Mouse (Mus musculus) WW6 (cell line): ENCODE results near the gene Uchl4.
A peak's percentile ranks its signal among the peaks of the same experiment; 100 is the strongest.
"Not testable (repeated sequence)": the region's sequence is repeated elsewhere in the genome, so short reads cannot be mapped to it uniquely, and the experiment has no call there.

Experiments used
- DNase-seq: peaks from one replicate; pipeline ENCODE4 v3.0.0-alpha.2; 2013; ENCODE audit warnings: low read depth, low spot score

Gene Uchl4

DNA sequence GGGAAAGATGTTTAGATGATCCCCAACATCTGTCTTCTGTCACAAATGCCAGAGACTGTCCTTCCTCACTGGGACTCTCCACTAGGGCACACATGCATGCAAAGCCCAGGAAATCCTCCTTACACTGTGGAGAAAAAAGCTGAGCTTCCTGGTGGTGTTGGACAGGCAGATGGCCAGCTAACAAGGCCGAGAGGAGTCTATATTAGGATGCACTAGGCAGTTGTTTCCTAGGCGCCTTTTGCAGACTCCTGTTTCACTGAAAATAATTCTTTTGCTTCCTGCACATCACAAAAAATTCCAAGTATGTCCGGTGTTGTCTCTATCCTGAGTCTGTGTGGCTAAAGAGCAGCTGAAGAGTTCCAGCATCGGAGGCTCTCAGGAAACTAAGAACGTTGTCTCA, 3.8 kb upstream of the Uchl4 start:
- no peak for DNase-seq

DNA sequence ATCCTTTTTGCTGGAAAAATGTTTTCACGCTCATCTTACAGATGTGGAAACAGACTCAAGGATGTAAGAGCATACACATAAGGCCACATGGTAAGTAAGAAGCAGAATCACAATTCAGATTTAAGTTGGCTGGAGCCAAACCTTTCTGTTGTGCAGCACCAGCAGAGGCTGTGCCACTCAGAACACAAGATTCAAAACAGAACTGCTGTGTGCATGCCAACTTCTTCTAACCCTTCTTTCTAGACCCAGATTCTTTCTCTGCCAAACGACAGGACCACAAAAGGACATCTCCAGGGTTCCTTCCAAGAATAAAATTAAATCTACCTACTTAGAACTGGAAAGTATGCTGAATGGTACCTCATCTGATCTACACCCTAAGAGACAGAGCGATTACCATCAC, 3.3 kb upstream of the Uchl4 start:
- DNase-seq, result no peak

DNA sequence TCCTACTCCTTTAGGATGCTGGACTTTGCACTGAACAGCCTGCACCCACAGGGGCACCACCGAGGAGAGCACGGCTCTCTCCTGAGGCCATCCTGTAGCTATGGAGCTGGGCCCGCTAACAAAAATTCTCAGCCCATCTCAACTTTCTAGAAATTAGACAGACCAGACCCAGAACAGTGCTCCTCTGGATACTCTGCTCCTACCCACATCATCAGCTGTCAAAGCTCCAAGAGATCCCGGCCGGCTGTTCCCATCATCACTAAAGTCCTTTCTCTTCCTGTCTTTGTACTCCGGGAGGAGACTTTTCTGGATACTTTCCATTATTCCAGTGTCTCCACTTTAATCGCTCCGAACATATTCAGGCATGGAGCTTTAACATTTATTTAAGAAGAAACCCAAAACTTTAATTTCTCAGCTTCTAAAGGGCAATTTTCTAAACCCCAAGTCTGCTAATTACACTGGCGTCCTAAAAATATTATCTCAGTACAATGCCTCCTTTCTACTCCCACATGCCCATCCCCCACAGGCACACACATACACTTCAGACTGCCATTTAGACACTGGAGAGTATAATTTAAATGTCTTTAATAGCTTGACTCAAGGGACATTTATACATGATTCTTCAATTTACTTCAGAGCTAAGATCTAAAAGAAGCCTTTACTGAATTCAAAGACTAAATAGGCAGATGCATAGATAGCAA, 2.6 kb upstream of the Uchl4 start:
- DNase-seq, result no peak

DNA sequence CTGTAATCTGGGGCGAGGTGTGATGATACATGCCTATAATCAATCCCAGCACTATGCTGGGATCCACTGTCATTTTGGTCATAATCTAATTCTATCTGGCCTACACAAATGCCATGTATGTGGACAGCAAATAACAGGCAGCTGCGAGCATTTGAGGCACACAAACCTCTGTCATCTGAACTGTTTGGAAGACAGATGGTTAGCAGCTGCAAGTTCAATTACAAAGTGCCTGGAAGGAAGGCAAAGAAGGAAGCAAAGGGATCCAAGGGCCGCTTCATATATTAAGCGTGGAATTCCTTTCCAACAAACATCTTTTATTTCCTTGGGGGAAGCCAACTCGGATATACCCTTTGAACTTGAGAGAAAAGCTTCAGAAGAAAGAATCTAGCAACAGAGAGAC, 1.3 kb upstream of the Uchl4 start:
- DNase-seq, result no peak

DNA sequence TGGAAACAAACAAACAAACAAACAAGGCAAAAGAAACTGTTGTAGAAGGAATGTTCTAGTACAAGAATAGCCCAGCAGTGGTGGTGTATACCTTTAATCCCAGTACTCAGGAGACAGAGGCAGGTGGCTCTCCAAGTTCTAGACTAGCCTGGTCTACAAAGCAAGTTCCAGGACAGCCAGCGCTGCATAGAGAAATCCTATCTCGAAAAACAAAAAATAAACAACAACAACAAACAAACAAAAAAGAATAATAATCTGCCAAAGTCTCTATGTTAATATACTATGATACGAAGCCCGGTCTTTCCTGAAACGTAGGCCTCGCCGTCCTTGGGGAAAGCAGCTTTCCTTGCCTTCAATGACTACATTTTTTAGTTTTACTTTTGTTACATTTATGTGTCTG, 1.1 kb downstream of the Uchl4 start:
- no peak for DNase-seq

DNA sequence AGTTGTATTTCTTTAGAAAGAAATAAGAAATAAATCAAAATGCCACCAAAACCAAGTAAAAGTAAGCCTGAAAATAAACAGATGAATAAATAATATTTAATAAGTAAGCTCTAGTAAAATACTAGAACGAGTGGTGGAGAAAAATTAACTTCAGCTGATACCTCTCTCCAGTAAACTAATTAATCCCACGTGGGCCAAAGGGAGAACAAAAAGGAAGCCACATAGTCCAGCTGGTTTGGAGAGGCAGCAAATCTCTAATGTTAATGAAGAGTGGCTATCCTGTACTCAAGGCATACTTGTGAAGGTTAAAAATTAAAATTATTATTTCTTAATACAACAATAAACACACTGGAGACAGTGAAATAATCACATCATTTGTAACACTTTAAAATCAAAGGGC, 5.1 kb downstream of the Uchl4 start:
- no peak for DNase-seq

DNA sequence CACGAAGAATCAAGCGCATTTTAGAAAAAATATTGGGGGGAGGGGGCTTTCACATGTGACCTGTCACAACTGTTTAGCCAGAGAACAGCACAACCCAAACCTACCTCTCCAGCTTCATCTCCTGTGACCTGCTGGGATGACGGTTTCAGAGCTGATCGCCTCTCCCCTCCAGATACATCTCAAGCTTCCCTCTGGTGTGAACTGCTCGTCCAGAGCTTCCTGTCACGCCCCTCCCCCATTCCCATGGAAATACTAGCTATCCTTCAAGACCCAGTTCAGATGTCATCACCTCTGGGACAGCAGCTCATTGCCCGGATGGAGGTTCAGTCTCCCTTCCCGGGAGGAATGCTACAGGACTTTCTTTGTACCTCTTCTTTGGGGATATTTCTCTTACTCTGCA, 5.7 kb downstream of the Uchl4 start:
- DNase-seq, result no peak

DNA sequence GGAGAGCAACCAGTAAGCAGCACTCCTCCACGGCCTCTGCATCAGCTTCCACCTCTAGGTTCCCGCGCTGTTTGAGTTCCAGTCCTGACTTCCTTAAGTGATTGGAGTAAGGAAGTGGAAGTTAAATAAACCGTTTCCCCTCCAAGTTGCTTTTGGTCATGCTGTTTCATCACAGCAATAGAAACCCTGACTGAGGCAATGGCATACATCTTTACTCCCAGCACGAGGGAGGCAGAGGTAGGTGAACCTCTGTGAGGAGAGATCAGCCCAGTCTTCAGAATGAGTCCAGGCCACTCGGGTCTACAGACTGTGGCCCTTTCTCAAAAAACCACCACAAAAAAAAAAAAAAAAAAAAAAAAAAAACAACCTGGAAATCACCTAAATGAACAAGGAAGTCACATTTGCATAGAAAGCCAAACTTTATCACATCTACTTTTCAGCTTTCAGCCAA, 7.4 kb downstream of the Uchl4 start:
- DNase-seq, result no peak

DNA sequence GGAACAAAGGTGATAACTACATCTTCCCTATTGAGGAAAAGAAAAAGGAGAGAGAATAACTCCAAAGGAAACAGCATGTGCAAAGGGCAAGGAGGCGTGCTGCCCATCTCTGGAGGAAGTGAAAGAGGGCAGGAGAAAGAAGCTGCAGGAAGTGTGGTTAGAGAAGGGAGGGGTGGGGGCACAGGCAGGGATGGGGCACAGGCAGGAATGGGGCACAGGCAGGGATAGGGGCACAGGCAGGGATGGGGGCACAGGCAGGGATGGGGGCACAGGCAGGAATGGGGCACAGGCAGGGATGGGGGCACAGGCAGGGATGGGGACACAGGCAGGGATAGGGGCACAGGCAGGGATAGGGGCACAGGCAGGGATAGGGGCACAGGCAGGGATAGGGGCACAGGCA, 14.4 kb downstream of the Uchl4 start:
- DNase-seq, result no peak

DNA sequence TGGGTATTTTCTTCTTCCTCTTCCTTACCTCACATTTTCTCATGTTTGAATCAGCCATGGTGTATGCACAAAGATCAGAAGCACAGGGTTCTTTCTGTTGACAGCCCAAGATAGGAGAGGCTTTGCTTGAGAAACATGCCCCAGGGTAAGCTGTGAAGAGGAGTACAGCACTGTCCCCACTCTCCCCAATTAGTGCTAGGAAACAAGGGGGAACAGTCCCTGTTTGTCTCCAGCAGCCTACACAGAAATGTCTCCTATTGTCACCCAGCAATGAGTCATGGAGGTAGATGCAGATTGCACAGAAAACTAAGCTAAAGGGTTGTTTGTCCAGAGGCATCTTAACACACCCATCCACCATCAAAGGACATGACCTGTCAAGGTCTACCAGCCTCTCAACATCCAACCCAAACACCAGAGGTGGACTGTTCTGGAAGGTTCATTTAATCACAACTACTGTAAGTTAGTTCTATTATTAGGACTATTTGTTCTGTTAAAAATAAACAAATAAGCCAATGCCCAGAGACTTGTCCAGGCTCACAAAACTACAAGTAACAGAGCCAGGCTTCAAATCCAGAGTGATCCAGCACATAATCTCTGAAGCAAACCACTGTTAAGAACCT, 15.2 kb downstream of the Uchl4 start:
- no peak for DNase-seq

DNA sequence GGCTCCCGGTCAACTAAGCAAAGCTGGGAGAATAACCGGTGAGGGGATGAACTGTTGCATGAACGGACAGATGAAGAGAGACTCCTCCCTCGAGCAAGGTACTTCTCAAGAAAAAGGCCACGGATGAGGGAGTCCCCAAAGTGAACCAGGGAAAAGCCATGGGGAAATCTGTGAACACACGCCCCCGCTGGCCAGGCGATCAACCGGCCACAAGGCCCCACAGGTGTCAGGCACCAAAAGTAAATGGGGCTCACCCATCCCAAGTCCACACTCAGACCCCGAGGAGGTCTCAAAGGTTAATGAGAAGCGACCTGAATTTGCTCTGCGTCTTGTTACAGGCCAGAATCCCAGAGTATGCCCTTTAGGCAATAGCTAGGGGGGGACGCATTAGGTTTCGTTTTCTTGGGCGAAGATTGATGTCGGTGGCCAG, 17.6 kb downstream of the Uchl4 start:
- DNase-seq, result no peak

DNA sequence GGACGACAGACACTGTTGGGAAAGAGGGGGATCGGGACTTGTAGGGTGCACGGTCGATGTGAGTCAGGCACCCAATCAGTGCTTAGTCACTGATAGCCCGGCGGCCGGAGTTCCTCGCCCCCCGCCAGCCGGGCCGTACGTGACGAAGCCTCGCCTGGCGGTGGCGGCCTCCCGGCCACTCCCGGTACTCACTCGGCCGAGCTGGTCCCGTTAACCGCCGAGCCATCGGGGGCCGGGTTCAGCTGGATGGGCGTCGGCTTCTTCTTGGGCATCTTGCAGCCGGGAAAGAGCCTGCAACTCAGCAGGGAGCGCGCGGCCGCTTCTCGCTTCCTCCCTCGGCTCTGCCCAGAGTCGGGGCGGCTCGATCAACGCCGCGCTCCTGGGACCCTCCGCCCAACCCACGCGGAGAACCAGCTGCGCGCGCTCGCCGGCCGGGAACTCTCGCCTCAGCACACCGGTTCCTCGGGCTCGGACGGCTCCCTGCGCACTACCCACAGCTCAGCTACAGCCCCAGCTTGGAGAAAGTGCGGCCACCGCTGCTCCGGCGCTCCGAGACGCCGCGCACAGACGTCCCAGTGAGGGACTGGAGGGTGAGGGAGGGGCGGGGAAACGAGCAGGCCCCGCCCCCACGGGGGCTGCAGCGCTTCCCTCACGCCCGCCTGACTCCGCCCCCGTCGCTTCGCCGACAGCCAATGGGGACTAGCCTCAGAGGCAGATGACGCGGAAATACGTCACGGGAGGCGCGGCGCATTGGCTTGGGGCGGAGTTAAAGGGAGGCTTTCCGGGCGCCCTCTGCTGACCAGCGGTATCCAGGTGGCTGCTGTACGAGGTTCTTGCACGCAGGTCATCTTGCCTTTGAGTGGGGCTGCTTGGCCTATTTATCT, 18.3 kb downstream of the Uchl4 start, which contains the start of gene Map2k1:
Gene Map2k1 (minus strand): TSS at position 611 of the 884 bp plus-strand sequence.
- DNase-seq, result peak; percentile 96

DNA sequence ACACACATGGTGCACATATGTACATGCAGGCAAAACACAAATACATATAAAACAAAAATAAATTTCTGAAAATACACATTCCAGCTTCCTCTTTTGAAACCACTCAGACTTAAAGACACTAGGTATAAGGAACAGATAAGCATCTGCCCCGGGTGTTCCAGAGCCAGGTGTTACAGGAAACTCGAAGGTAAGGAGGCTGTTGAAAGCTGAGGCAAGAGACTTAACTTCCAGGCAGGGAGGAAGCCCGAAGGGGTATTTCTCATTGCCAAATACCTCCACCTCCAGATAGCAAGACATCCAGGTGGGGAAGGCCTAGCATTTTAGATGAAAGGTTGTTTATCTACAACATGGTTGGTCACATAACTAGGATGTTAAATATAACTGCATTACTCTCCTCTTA, 20.4 kb downstream of the Uchl4 start:
- no peak for DNase-seq

DNA sequence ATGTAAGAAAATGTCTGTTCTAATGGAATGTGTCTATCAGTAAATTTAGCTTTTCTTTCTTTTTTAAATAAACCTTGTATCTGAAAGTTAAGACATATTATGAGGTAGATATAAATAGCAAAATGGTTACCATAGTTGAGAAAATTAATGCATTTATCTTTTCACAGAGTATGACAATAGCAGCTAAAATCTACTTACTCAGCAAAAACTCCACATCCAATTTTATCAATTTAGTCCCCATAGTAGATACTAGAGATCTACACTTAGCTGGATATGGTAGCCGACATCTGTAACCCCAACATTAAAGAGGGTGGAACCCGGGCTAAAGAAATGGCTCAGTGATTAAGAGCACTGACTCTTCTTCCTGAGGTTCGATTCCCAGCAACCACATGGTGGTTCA, 21.2 kb downstream of the Uchl4 start:
- no peak for DNase-seq

DNA sequence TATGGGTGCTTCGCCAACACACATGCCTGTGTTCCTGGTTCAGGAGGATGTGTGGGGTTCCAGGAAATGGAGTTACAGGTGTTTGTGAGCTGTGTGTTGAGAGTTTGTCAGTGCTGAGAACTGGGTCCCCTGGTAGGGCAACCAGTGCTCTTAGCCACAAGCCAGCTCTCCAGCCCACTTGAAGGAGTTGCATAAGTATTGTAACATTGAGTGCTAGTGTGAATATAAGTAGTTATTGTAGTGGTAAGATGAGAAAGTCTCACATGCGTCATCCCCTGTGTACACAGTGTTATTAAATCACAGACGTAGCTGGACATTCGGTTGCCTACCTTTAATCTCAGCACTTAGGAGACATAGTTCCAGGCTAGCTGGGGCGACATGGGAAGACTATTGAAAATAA, 24.9 kb downstream of the Uchl4 start:
- DNase-seq, result no peak

DNA sequence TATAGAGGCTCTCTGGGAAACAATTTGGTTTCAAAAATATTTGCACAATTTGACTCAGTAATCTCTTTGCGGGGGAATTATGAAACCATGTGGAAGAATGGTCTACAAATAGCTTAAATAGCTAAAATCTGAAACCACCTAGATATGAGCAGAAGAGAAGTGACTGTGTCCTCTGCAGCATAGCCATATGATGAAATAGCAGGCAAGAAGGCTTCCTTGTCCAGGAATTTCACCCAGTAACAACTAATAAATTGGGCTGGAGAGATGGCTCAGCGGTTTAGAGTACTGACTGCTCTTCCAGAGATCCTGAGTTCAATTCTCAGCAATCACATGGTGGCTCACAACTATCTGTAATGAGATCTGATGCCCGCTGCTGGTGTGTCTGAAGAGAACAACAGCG, 26.0 kb downstream of the Uchl4 start:
- no peak for DNase-seq

DNA sequence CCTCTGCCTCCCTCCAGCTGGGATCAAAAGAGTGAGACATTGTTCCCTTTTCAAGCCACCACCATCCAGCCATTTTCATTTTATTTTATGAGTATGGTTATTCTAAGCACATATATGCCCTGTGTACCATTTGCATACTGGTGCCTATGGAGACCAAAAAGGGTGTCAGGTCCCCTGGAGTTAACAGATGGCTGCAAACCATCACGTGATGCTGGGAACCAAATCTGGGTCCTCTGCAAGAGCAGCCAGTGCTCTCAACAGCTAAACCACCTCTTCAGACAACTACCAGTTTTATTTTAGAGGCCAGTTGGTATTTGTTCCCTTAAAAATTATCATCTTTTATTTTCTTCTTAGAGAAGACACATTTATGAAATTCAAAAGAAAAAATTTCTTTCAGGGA, 29.8 kb downstream of the Uchl4 start:
- no peak for DNase-seq

DNA sequence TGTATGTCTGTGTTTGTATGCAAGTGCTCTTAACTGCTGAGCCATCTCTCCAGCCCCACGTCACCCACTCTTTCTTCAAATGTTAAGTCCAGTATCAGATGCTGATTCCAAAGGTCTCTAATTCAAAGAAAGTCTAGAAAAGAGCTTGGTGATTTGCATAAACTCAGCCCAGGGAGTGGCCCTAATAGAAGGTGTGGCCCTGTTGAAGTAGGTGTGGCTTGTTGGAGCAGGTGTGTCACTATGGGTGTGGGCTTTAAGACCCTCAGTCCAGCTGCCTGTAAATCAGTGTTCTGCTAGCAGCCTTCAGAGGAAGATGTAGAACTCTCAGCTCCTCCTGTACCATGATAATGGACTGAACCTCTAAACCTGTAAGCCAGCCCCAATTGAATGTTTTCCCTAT, 32.2 kb downstream of the Uchl4 start:
- DNase-seq, result no peak

DNA sequence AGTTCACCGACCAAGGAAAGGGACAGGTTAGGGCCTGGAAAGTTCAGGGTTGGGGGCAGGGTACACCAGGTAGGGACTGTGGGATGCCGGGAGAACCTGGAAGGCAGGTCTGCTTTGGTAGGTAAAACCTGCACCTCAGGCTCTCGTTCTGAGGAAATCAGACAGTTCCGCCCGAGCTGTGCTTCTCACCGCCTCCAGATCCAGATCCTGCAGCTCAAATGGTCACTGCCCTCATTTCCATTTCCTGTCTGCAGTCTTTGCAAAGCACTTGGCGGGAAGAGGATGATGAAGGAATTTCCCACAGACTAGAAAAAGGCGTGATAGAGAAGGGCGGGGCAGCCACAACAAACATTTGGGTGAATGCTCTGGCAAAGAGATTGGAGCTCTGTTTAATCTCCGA, 33.2 kb downstream of the Uchl4 start:
- no peak for DNase-seq

DNA sequence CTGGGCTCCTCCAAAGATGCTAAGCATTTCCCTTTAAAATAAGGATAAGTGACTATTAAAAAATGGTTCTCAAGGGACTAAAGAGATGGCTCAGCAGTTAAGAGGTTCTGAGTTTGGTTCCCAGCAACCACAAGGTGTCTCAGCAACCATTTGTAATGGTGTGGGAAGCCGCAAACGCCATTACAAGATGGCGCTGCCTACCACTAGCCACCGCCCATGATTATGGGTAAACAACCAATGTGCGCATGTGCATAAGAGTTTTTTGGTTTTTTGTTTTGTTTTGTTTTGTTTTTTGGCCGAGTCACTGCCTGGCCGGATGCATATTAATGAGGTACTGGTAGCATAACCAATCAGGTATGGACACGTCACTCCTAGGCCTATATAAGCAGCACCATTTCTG, 33.8 kb downstream of the Uchl4 start:
- DNase-seq, result not testable (repeated sequence)

DNA sequence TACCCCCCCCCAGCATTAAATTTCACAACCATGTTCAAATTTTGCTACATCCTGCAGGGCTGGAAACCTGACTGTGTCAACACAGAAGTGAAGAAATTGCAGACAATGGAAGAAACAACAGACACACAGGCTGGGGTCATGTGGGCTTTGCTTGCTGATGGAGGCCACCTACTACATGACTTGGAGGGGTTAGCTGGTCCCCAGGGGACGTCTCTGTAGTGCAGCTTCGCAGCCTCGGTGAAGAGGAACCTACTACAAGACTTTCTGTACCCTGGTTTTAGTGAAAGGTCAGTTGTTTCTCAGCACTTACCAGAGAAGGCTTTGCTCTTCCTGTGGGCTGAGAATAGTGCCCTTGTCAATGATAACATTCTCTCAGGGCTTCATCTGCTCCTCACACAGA, 36.2 kb downstream of the Uchl4 start:
- no peak for DNase-seq

DNA sequence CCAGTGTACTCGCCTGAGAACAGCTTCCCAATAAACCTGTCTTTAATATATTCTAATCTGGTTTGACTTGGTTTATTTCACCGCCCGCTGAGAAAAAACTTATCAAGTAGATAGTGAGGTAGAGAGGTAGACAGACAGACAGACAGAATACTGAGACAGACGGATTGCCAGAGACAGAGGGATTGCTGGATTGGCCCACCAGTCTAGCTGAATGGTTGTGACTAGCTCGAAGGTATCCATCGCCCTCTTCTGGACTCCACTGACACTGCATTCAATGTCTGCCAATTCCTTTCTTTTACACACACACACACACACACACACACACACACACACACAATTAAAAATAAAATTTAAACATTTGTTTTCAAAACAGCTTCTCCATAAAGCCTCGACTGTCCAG, 37.6 kb downstream of the Uchl4 start:
- DNase-seq, result no peak

DNA sequence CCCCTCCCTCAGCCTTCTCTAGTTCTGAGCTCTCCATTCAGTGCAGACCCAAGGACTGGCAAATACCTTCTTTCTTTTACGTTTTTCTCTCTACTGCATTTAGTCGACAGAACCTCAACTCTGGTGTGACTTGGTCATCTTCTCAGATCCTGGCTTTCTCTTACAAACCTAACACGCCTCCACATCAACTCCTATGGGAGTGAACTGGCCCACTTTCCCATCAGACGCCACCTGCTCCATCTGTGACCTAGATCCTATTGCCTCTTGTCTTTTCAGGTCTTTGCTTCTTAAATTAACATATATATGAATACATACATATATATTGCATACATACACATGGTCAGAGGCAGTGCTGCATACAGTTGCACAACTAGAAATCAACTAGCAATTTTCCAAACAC, 38.8 kb downstream of the Uchl4 start:
- no peak for DNase-seq
